Mouse (Mus musculus) E14TG2a.4 (cell line): ENCODE results near the gene Mfng.

Source experiments
- CTCF ChIP-seq: conservative IDR thresholded peaks from 2 replicates; pipeline ENCODE4 v1.5.1; 2014; ENCODE audit warnings: low read length
- NANOG ChIP-seq: IDR thresholded peaks from 2 replicates; pipeline ENCODE4 v1.6.1; 2014; ENCODE audit warnings: borderline replicate concordance, low read length, mixed read lengths

- no peak for TF ChIP-seq CTCF
- no peak for TF ChIP-seq NANOG
Observed at GRCm38 (mm10) chr15:78712335-78713258, 60.7 kb downstream of the Mfng start.
